Mouse (Mus musculus) C2C12 (cell line): ENCODE measurements at regions not wholly inside any gene's neighbourhood (a gene's known extent, or its start where the extent isn't known, plus 50 kb on each side); places are given as distances from the start of the nearest gene placed in this dataset.

Experiments
- H3K27me3 ChIP-seq: one replicate; pipeline ENCODE4 v1.6.1; 2011; ENCODE audit not compliant: control insufficient read depth, insufficient read depth, insufficient read length
- H3K36me3 ChIP-seq: one replicate; pipeline ENCODE4 v1.6.1; 2011; ENCODE audit not compliant: control insufficient read depth, insufficient read depth
- H3K4me3 ChIP-seq: one replicate; pipeline ENCODE4 v1.5.1; 2011; ENCODE audit warnings: mild to moderate bottlenecking, control low read depth; ENCODE audit not compliant: poor library complexity, insufficient read depth, severe bottlenecking
- H3K79me2 ChIP-seq: one replicate; pipeline ENCODE4 v1.6.1; 2011; ENCODE audit not compliant: control insufficient read depth, insufficient read depth
- H3K79me3 ChIP-seq: one replicate; pipeline ENCODE4 v1.6.1; 2011; ENCODE audit warnings: low read depth, control low read depth
- H3ac ChIP-seq: one replicate; pipeline ENCODE3; 2011; ENCODE audit warnings: low read depth; ENCODE audit not compliant: control insufficient read depth, insufficient read length
- CEBPB ChIP-seq: IDR thresholded peaks from one replicate; pipeline ENCODE4 v1.6.1; 2011; ENCODE audit warnings: low read depth, mild to moderate bottlenecking, control low read depth, moderate library complexity
- CTCF ChIP-seq: IDR thresholded peaks from one replicate; pipeline ENCODE4 v1.5.1; 2011; ENCODE audit not compliant: control insufficient read depth, insufficient read depth, insufficient read length
- FOSL1 ChIP-seq: IDR thresholded peaks from one replicate; pipeline ENCODE4 v1.8.0; 2011; ENCODE audit warnings: mild to moderate bottlenecking, low read length; ENCODE audit not compliant: poor library complexity, insufficient read depth, severe bottlenecking
- MAX ChIP-seq: IDR thresholded peaks from one replicate; pipeline ENCODE4 v1.6.1; 2011; ENCODE audit warnings: mild to moderate bottlenecking, control low read depth
- MYOD1 ChIP-seq: IDR thresholded peaks from one replicate; pipeline ENCODE4 v1.6.1; 2011; ENCODE audit warnings: low read depth; ENCODE audit not compliant: control insufficient read depth, insufficient read length
- MYOG ChIP-seq: IDR thresholded peaks from one replicate; pipeline ENCODE4 v1.6.1; 2011; ENCODE audit not compliant: control insufficient read depth, insufficient read length; ENCODE audit errors: extremely low read depth
- USF1 ChIP-seq: IDR thresholded peaks from one replicate; pipeline ENCODE4 v1.6.1; 2011; ENCODE audit warnings: low read depth, mild to moderate bottlenecking, control low read depth, moderate library complexity

DNA sequence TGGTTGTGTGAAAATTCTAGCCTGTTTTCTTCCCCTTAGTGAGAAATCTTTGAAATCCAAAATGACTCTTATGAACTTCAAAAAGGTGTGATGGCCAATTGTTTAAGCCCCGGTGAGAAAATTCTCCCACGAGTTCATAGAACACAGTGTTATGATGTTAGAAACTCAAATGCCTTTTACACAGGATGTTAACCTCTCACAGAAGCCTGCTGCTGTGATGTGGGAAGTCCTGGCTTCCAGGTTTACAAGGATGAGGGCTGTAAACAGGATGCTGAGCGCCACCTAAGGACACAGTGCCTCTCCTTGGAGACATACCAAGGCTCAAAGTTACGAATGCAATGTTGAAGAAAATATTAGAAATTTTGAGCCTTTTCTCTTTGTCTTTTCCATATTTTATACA, 222.8 kb downstream of the Gja1 start:
- Histone ChIP-seq H3ac (no peak overlapping the region), H3K36me3 (no peaks in the 10 kb centered on the region), H3K79me3 (no peaks in the 10 kb centered on the region), H3K4me3 (no peak overlapping the region), H3K79me2 (no peaks in the 10 kb centered on the region), H3K27me3 (no peaks in the 10 kb centered on the region)
- no peak for TF ChIP-seq MAX
- TF ChIP-seq CTCF, result no peak
- no peak for TF ChIP-seq CEBPB
- TF ChIP-seq FOSL1, result no peak
- no peak for TF ChIP-seq MYOD1
- TF ChIP-seq USF1, result no peak
- TF ChIP-seq MYOG, result no peak

DNA sequence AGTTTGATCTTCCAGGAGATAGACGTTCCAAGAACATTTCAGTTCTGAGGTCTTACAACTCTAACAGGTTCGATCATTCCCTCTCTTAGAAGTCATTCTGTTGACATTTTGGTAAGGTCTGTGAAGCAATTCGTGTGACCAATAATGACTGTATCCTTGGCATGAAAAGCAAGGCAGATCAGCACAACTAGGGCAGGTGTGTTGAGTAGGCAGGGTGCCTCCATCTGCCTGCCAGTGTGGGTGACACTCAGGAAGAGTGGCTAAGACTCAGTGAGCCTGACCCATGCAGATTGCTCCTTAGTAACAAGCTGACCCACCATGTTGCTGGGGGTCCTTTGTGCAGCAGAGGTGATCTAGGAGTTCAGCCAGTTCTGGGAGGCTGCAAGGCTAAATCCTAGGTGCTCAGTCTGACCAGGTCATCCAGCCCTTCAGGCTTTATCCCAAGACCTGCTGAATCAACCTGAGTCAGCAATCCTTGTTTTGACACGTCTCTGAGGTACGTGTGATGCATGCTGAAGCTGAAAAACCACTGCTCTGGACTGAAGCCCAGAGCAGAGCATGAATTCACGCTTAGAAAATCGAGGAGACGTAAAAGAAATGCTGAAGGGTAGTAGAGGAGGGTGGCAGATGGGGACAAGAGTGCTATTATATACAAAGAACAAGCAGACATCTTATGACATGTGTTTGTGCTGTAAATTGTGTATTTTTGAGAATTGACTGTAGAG, 234.6 kb downstream of the Gja1 start:
- no peak overlapping the region for H3K4me3 ChIP-seq
- TF ChIP-seq MYOG (no peak), MAX (no peak), FOSL1 (no peak), USF1 (no peak), CTCF (no peak), CEBPB (no peak), MYOD1 (no peak)
- no peak overlapping the region for H3ac ChIP-seq
- no peaks in the 10 kb centered on the region for H3K79me3 ChIP-seq
- no peaks in the 10 kb centered on the region for H3K27me3 ChIP-seq
- no peaks in the 10 kb centered on the region for H3K79me2 ChIP-seq
- H3K36me3 ChIP-seq, result no peaks in the 10 kb centered on the region

- Histone ChIP-seq H3ac (no peak overlapping the region), H3K27me3 (no peaks in the 10 kb centered on the region), H3K36me3 (no peaks in the 10 kb centered on the region), H3K4me3 (no peak overlapping the region), H3K79me3 (no peaks in the 10 kb centered on the region), H3K79me2 (no peaks in the 10 kb centered on the region)
- TF ChIP-seq MAX (no peak), FOSL1 (no peak), USF1 (no peak), CTCF (no peak), CEBPB (no peak), MYOG (no peak), MYOD1 (no peak)
Observed at GRCm38 (mm10) chr10:56642656-56643055, 265.5 kb downstream of the Gja1 start.

DNA sequence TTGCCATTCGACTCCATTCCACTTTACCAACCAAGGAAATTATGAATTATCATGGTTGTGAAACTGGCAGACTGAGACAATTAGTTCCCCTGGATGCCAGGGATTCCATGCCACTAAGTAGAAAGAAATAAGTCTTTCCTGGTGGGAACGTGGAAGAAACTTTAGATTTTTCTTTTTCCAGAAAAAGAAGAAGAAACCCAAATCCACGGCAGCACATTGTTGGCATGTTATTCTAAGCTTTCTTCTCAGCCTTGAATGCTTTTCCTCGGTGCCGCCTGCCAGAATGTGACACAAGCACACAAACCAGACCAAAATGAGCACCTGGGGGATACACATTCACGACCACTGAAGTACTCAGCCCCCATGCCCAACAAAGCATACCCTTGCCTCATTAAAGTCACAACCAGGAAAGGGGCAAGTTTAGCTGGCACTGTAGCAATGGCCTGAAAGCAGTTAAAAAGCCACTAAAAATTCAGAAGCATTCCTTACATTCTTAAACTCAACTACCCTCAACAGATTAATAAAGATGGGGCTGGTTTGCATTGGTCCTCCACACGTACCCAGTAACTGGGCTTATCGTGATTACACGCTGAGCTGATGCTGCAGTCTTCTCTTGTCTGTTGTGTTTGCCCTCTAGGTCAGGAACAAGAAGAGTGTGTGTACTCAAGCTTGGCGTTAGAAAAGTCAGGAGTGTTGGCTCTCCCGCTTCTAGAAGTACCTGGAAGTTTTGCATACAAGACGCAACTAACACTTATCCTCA, 266.4 kb downstream of the Gja1 start:
- H3ac ChIP-seq, result no peak overlapping the region
- H3K27me3 ChIP-seq, result no peaks in the 10 kb centered on the region
- H3K79me2 ChIP-seq, result no peaks in the 10 kb centered on the region
- H3K36me3 ChIP-seq, result no peaks in the 10 kb centered on the region
- H3K79me3 ChIP-seq, result no peaks in the 10 kb centered on the region
- no peak for TF ChIP-seq FOSL1
- no peak for TF ChIP-seq MAX
- TF ChIP-seq CTCF, result no peak
- no peak for TF ChIP-seq MYOD1
- TF ChIP-seq USF1, result no peak
- no peak for TF ChIP-seq MYOG
- no peak for TF ChIP-seq CEBPB
- no peak overlapping the region for H3K4me3 ChIP-seq

- Histone ChIP-seq H3K4me3 (no peak overlapping the region), H3K79me2 (no peaks in the 10 kb centered on the region), H3ac (no peak overlapping the region), H3K27me3 (no peaks in the 10 kb centered on the region), H3K79me3 (no peaks in the 10 kb centered on the region), H3K36me3 (no peaks in the 10 kb centered on the region)
- TF ChIP-seq MYOD1 (no peak), FOSL1 (no peak), CEBPB (no peak), MAX (no peak), CTCF (no peak), MYOG (no peak), USF1 (no peak)
Observed at GRCm38 (mm10) chr10:56660501-56660900, 283.4 kb downstream of the Gja1 start.
